Mouse (Mus musculus) monocyte, adult 59 days (primary cell): ENCODE data around the gene Gm20815. TPM values are rescaled to one million over a fixed set of nuclear protein-coding genes. Genes with fewer than 3 reads are reported as not detected.

Experiments used
- total RNA-seq, 2 experiments: library from RNA; stranded (reverse); gene quantifications; one replicate each; pipeline ENCODE4 v1.2.4; 2023

Gene Gm20815
- total RNA-seq, result not detected

GRCm38 (mm10) chrY:8835069-8835468 lies at the start of gene Gm20815:
Gene Gm20815, minus strand, starts transcription at chrY:8835169.

